Mouse (Mus musculus): ENCODE results near the gene Trio. TPM values are rescaled to one million over a fixed set of nuclear protein-coding genes. Genes with fewer than 3 reads are reported as not detected.

Gene Trio
- total and polyA plus RNA-seq, 2 experiments from 2014 or later: 21.9 to 214 TPM

DNA sequence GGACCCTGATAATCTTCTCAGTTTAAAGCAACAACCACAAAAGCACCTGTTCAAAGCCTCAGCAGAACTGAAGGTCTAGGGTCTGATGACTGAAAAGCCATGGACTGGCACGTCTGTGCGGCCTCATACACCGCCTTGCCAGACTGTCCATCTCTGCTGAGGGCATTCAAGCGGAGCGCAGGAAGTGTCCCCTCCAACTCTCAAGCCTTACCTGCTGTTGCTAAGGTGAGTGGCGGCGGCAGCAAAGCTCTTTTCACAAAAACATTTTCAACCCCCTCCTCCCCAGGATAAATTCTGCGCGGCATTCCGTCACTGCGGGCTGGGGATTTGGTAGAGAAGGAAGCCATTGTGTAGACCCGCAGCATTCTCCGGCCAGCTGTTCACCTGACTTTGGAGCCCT, 30.8 kb downstream of the Trio start:
- no peak overlapping the region for H3K9ac ChIP-seq
- peaks cover 29% of the 10 kb centered on the region for H3K4me1 ChIP-seq (ENCODE audit: insufficient read depth)
- no peak overlapping the region for H3K4me3 ChIP-seq (ENCODE audit: low read depth, low read length)
- no peak overlapping the region for H3K27ac ChIP-seq (ENCODE audit: low read depth, low read length)
- H3K4me2 ChIP-seq (ENCODE audit: low read depth): no peak overlapping the region
- H3K9me3 ChIP-seq (ENCODE audit: low read length): no peaks in the 10 kb centered on the region
- TF ChIP-seq CTCF (IDR thresholded peaks at IDR 0.05; ENCODE audit: low read depth): no peak
- DNase-seq: no peak
- 43% methylated on average over 13 of the region's 13 CpGs for WGBS
- no peaks in the 10 kb centered on the region for H3K36me3 ChIP-seq (ENCODE audit: insufficient read depth)
- no peak for ATAC-seq
- H3K27me3 ChIP-seq (ENCODE audit: insufficient read depth, low read length): no peaks in the 10 kb centered on the region

DNA sequence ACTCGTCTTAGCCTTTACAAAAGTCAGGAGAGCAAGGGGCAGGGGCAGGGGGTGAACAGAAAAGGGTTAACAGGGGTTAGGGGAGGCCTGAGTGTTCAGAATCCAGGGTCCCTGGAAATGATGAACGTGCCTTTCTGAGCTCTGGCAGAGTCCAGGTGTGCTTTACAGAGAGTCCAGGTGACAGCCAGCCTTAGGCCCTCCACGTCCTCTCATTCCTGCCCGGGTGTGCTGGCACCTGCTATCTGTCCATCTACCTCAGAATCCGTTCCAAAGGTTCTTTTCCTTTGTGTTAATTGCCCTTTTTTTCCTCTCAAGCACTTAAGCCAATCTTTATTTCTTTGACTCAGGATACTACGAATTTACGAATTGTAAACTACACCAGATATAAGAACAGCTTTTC, 32.1 kb downstream of the Trio start:
- Histone ChIP-seq H3K27me3 (ENCODE audit: insufficient read depth, low read length) (no peaks in the 10 kb centered on the region), H3K27ac (ENCODE audit: low read depth, low read length) (0 out of 2 replicates have a peak overlapping the region, but pooled peaks have one; percentile 29), H3K4me2 (ENCODE audit: low read depth) (no peak overlapping the region), H3K9ac (no peak overlapping the region), H3K9me3 (ENCODE audit: low read length) (no peaks in the 10 kb centered on the region), H3K4me3 (ENCODE audit: low read depth, low read length) (no peak overlapping the region), H3K36me3 (ENCODE audit: insufficient read depth) (no peaks in the 10 kb centered on the region), H3K4me1 (ENCODE audit: insufficient read depth) (peaks cover 31% of the 10 kb centered on the region)
- WGBS: 72% methylated on average over 7 of the region's 7 CpGs
- DNase-seq: no peak
- ATAC-seq: no peak
- TF ChIP-seq CTCF (IDR thresholded peaks at IDR 0.05; ENCODE audit: low read depth): no peak

DNA sequence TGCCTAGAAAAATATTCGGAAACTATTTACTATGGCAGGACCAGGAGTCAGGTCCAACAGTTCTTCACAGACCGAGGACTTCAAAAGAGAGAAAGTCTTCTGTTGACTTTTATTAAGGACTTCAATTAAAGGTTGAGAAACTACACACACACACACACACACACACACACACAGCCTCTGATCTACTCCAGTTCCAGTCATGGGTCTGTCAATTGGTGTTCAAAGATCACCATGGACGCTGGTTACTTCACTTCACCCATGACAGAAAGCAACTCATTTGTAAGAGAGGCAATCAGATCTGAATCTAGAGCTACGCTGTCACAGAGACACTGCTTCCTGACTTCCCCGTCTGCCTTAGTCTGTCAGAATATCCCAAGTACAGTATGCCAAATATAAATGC, 33.1 kb downstream of the Trio start:
- 47% methylated on average over 5 of the region's 5 CpGs for WGBS
- H3K27ac ChIP-seq (ENCODE audit: low read depth, low read length): no peak overlapping the region
- no peak for TF ChIP-seq CTCF (IDR thresholded peaks at IDR 0.05; ENCODE audit: low read depth)
- no peaks in the 10 kb centered on the region for H3K9me3 ChIP-seq (ENCODE audit: low read length)
- H3K4me3 ChIP-seq (ENCODE audit: low read depth, low read length): no peak overlapping the region
- peaks cover 27% of the 10 kb centered on the region for H3K4me1 ChIP-seq (ENCODE audit: insufficient read depth)
- DNase-seq: peak; percentile 27
- no peak; the same call in 1 of the 2 replicates for ATAC-seq
- no peak overlapping the region for H3K9ac ChIP-seq
- H3K27me3 ChIP-seq (ENCODE audit: insufficient read depth, low read length): no peaks in the 10 kb centered on the region
- no peaks in the 10 kb centered on the region for H3K36me3 ChIP-seq (ENCODE audit: insufficient read depth)
- H3K4me2 ChIP-seq (ENCODE audit: low read depth): no peak overlapping the region

GRCm38 (mm10) chr15:27991892-27992593, 33.6 kb downstream of the Trio start:
- 63% methylated on average over 6 of the region's 6 CpGs for WGBS
- no peak overlapping the region for H3K4me2 ChIP-seq (ENCODE audit: low read depth)
- H3K36me3 ChIP-seq (ENCODE audit: insufficient read depth): no peaks in the 10 kb centered on the region
- no peak for DNase-seq
- peaks cover 26% of the 10 kb centered on the region for H3K4me1 ChIP-seq (ENCODE audit: insufficient read depth)
- H3K9ac ChIP-seq: no peak overlapping the region
- H3K4me3 ChIP-seq (ENCODE audit: low read depth, low read length): no peak overlapping the region
- no peak for ATAC-seq
- TF ChIP-seq CTCF (IDR thresholded peaks at IDR 0.05; ENCODE audit: low read depth): no peak
- H3K27ac ChIP-seq (ENCODE audit: low read depth, low read length): no peak overlapping the region
- H3K9me3 ChIP-seq (ENCODE audit: low read length): no peaks in the 10 kb centered on the region
- no peaks in the 10 kb centered on the region for H3K27me3 ChIP-seq (ENCODE audit: insufficient read depth, low read length)

DNA sequence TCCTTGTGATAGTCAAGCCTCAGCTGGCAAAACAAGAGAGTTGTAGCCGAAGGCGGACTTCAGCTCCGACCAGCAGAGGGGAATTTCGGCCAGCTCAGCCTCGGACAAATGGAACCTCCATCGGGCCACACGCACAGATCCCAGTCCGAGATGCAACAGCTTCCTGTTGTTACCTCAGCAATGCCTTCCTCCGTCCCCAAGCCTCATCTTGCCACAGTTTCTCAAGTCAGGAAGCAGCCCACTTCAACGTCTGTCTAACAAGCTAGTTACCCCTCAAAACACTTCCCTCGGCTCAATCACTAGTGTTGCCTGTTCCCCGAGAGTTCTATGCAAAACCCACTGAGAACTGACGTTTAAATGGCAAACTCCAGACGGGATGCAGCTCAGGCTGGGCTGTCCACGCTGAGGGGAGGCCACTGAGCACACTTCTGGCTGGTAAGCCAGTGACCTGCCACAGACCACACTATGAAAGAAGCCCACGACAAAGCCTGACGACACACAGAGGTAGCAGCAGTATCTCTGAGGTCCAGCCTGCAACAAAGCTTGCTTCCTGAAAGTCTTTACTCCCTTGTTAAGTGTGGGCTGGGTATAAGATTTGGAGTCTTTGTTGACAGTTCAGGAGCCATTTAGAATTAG, 34.5 kb downstream of the Trio start:
- Histone ChIP-seq H3K9ac (no peak overlapping the region), H3K27ac (ENCODE audit: low read depth, low read length) (no peak overlapping the region), H3K4me1 (ENCODE audit: insufficient read depth) (peaks cover 20% of the 10 kb centered on the region), H3K36me3 (ENCODE audit: insufficient read depth) (no peaks in the 10 kb centered on the region), H3K27me3 (ENCODE audit: insufficient read depth, low read length) (no peaks in the 10 kb centered on the region), H3K4me3 (ENCODE audit: low read depth, low read length) (no peak overlapping the region), H3K4me2 (ENCODE audit: low read depth) (no peak overlapping the region), H3K9me3 (ENCODE audit: low read length) (no peaks in the 10 kb centered on the region)
- DNase-seq (no peak), ATAC-seq (no peak)
- TF ChIP-seq CTCF (IDR thresholded peaks at IDR 0.05; ENCODE audit: low read depth): no peak
- 82% methylated on average over 17 of the region's 17 CpGs for WGBS

GRCm38 (mm10) chr15:27987979-27988378, 37.7 kb downstream of the Trio start:
- no peak overlapping the region for H3K4me2 ChIP-seq (ENCODE audit: low read depth)
- 48% methylated on average over 7 of the region's 7 CpGs for WGBS
- no peak for ATAC-seq

GRCm38 (mm10) chr15:27984881-27985280, 40.8 kb downstream of the Trio start:
- Histone ChIP-seq H3K36me3 (ENCODE audit: insufficient read depth) (no peaks in the 10 kb centered on the region), H3K4me3 (ENCODE audit: low read depth, low read length) (no peak overlapping the region), H3K9ac (no peak overlapping the region), H3K9me3 (ENCODE audit: low read length) (no peaks in the 10 kb centered on the region), H3K4me2 (ENCODE audit: low read depth) (no peak overlapping the region), H3K27ac (ENCODE audit: low read depth, low read length) (no peak overlapping the region), H3K27me3 (ENCODE audit: insufficient read depth, low read length) (no peaks in the 10 kb centered on the region), H3K4me1 (ENCODE audit: insufficient read depth) (peaks cover 8% of the 10 kb centered on the region)
- no peak for DNase-seq
- 94% methylated on average over 2 of the region's 2 CpGs for WGBS
- TF ChIP-seq CTCF (IDR thresholded peaks at IDR 0.05; ENCODE audit: low read depth): no peak
- no peak for ATAC-seq

More at GRCm38 (mm10) chr15:27987979-27988378, 37.7 kb downstream of the Trio start:
- H3K4me3 ChIP-seq (ENCODE audit: low read depth, low read length): no peak overlapping the region
- peaks cover 13% of the 10 kb centered on the region for H3K4me1 ChIP-seq (ENCODE audit: insufficient read depth)
- no peak for DNase-seq
- no peaks in the 10 kb centered on the region for H3K27me3 ChIP-seq (ENCODE audit: insufficient read depth, low read length)
- no peaks in the 10 kb centered on the region for H3K36me3 ChIP-seq (ENCODE audit: insufficient read depth)
- no peak overlapping the region for H3K9ac ChIP-seq
- no peak overlapping the region for H3K27ac ChIP-seq (ENCODE audit: low read depth, low read length)
- no peaks in the 10 kb centered on the region for H3K9me3 ChIP-seq (ENCODE audit: low read length)
- TF ChIP-seq CTCF (IDR thresholded peaks at IDR 0.05; ENCODE audit: low read depth): no peak
